Mouse (Mus musculus) kidney, adult 2 months (tissue): ENCODE results near the gene Trmt44. TPM values are rescaled to one million over a fixed set of nuclear protein-coding genes. Genes with fewer than 3 reads are reported as not detected.

Experiments
- DNase-seq: peaks from one replicate; pipeline ENCODE4 v3.0.0; 2021
- H3K27ac ChIP-seq: fragments of 200-500 bp; 2 replicates; pipeline ENCODE4 v1.5.1; 2012; ENCODE audit warnings: low read depth, low read length, control low read depth, inconsistent platforms; ENCODE audit not compliant: insufficient read depth
- H3K27me3 ChIP-seq: fragments of 200-500 bp; replicated peaks from 2 replicates; pipeline ENCODE4 v1.6.1; 2012; ENCODE audit warnings: mild to moderate bottlenecking, moderate library complexity, low read length, inconsistent platforms; ENCODE audit not compliant: control insufficient read depth, insufficient read depth
- H3K36me3 ChIP-seq: fragments of 200-500 bp; 2 replicates; pipeline ENCODE4 v1.6.1; 2012; ENCODE audit warnings: mild to moderate bottlenecking, moderate library complexity, low read length, inconsistent platforms; ENCODE audit not compliant: control insufficient read depth, insufficient read depth
- H3K4me1 ChIP-seq: fragments of 200-500 bp; 2 replicates; pipeline ENCODE4 v1.6.1; 2011; ENCODE audit warnings: low read length; ENCODE audit not compliant: control insufficient read depth, insufficient read depth
- H3K4me3 ChIP-seq: fragments of 200-500 bp; 2 replicates; pipeline ENCODE4 v1.5.1; 2011; ENCODE audit warnings: mild to moderate bottlenecking, low read depth, low read length, control low read depth; ENCODE audit not compliant: insufficient read depth
- CTCF ChIP-seq: fragments of 200-500 bp; conservative IDR thresholded peaks from 2 replicates; pipeline ENCODE4 v1.5.1; 2011; ENCODE audit warnings: low read depth, mild to moderate bottlenecking, control low read depth, low read length, moderate library complexity, mixed read lengths; ENCODE audit not compliant: insufficient read depth, insufficient read length
- POLR2A ChIP-seq: fragments of 200-500 bp; IDR thresholded peaks from one replicate; pipeline ENCODE4 v1.6.1; 2011; ENCODE audit warnings: low read depth, low read length, control low read depth
- WGBS: fragments of 180-500 bp; shearing (Covaris S2); methylation state at CpG from one replicate; pipeline ENCODE4 v1.1.7; 2018; 5-methylcytosine and 5-hydroxymethylcytosine counted together
- polyA plus RNA-seq: library from polyadenylated mRNA; depleted of rRNA; stranded (reverse); fragments of >200 nt; gene quantifications from 2 replicates; pipeline ENCODE4 v1.2.3, GENCODE M21; 2012

Gene Trmt44
- polyA plus RNA-seq, 1 experiment = 4.4 TPM

- no peak for TF ChIP-seq POLR2A
- TF ChIP-seq CTCF = no peak
- Histone ChIP-seq H3K4me1 (no peaks in the 10 kb centered on the region), H3K27me3 (no peaks in the 10 kb centered on the region), H3K36me3 (no peaks in the 10 kb centered on the region), H3K4me3 (no peak overlapping the region), H3K27ac (no peak overlapping the region)
- peak; percentile 30 for DNase-seq
- WGBS = 54% methylated on average over 5 of the region's 5 CpGs
These were observed 34.3 kb downstream of the Trmt44 start for GRCm38 (mm10) chr5:35540555-35540954.

GRCm38 (mm10) chr5:35539576-35539975, 35.3 kb downstream of the Trmt44 start:
- TF ChIP-seq CTCF (no peak), POLR2A (no peak)
- Histone ChIP-seq H3K4me3 (no peak overlapping the region), H3K27ac (no peak overlapping the region), H3K4me1 (no peaks in the 10 kb centered on the region), H3K36me3 (no peaks in the 10 kb centered on the region), H3K27me3 (no peaks in the 10 kb centered on the region)
- WGBS = 58% methylated on average over 4 of the region's 4 CpGs
- DNase-seq = no peak

DNA sequence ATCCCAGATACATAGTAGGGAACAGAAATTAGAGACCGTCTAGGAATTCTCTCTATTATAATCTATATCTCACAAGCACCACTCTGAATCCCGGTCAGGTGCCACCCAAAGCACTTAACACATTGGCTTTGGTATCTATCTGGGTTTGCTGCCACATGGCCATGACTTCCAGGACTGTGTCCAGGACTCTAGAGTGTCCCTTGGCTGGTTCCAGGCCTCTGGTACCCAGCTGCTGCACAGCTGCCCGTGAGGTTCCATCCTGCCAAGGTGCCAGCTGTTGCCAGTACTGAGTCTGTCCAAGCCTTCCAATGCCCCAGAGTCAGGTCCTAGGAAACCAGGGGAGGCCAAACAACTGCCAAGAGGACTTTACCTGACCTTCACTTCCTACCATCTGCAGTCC, 36.8 kb downstream of the Trmt44 start:
- Histone ChIP-seq H3K4me3 (no peak overlapping the region), H3K27ac (no peak overlapping the region), H3K4me1 (no peaks in the 10 kb centered on the region), H3K36me3 (no peaks in the 10 kb centered on the region), H3K27me3 (no peaks in the 10 kb centered on the region)
- TF ChIP-seq CTCF (no peak), POLR2A (no peak)
- 85% methylated on average over 3 of the region's 3 CpGs for WGBS
- no peak for DNase-seq

GRCm38 (mm10) chr5:35537474-35537873, 37.4 kb downstream of the Trmt44 start:
- DNase-seq = peak; percentile 22
- Histone ChIP-seq H3K36me3 (no peaks in the 10 kb centered on the region), H3K4me3 (no peak overlapping the region), H3K4me1 (no peaks in the 10 kb centered on the region), H3K27me3 (no peaks in the 10 kb centered on the region), H3K27ac (no peak overlapping the region)
- TF ChIP-seq CTCF (no peak), POLR2A (no peak)
- 33% methylated on average over 1 of the region's 1 CpGs for WGBS

DNA sequence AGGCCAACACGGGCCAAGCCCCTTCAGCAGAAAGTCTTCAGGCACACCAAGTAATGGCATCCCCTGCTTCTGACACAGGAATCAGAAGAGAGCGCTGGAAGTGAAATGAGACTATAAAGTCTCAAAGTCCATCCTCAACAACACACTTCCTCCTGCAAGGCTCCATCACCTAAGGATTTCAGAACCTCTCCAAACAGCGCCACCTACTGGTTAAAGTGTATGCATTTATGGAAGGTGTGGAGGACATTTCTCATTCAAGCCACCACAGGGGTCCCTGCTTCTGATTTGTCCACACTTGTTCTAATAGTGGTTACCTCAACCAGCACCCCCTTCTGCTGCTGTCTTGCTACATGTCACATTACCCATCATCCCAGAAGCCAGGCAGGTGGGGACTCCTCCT, 38.6 kb downstream of the Trmt44 start:
- Histone ChIP-seq H3K36me3 (no peaks in the 10 kb centered on the region), H3K27me3 (no peaks in the 10 kb centered on the region), H3K4me1 (no peaks in the 10 kb centered on the region), H3K4me3 (no peak overlapping the region), H3K27ac (no peak overlapping the region)
- TF ChIP-seq CTCF (0 out of 2 replicates have a peak, but pooled peaks have one; percentile 3), POLR2A (no peak)
- WGBS = 62% methylated on average over 3 of the region's 3 CpGs
- DNase-seq = no peak

- Histone ChIP-seq H3K36me3 (no peaks in the 10 kb centered on the region), H3K27me3 (no peaks in the 10 kb centered on the region), H3K27ac (no peak overlapping the region), H3K4me3 (no peak overlapping the region), H3K4me1 (no peaks in the 10 kb centered on the region)
- 14% methylated on average over 10 of the region's 10 CpGs for WGBS
- TF ChIP-seq CTCF = no peak
- TF ChIP-seq POLR2A = no peak
- DNase-seq = peak; percentile 33
These were observed 43.3 kb downstream of the Trmt44 start for GRCm38 (mm10) chr5:35531586-35531985.

- TF ChIP-seq POLR2A = no peak
- TF ChIP-seq CTCF = peak; percentile 61
- DNase-seq = no peak
- no peaks in the 10 kb centered on the region for H3K4me1 ChIP-seq
- no peak overlapping the region for H3K27ac ChIP-seq
- H3K27me3 ChIP-seq = no peaks in the 10 kb centered on the region
- H3K36me3 ChIP-seq = no peaks in the 10 kb centered on the region
- no peak overlapping the region for H3K4me3 ChIP-seq
- 12% methylated on average over 4 of the region's 4 CpGs for WGBS
These were observed 44.4 kb downstream of the Trmt44 start for GRCm38 (mm10) chr5:35530442-35530841.
